Mouse (Mus musculus): ENCODE measurements around the gene Mrps5.

DNA sequence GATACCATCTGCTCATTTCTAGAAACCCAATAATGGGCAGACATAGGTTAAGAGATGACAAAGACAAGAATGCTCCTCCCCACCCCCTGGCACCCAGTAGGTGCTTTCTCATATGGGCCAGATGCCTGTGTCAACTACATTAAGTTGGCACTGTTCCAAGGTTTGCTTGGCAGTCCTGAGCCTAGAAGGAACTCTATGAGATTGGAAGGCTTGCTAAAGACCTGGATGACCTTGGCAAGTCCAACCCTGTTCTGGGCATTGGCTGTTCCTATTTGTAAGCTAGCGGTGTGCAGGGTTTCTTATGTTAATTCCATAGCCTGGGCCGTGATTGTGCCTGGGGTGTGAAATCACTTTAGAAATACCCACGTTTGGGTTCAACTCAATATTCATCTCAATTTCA, 67.8 kb downstream of the Mrps5 start:
- TF ChIP-seq EP300 (IDR thresholded peaks at IDR 0.05; ENCODE audit: low read depth) (no peak), CTCF (IDR thresholded peaks at IDR 0.05; ENCODE audit: low read depth) (no peak)

All from liver, postnatal 0 days (tissue).